Mouse (Mus musculus) forebrain, postnatal 0 days (tissue): ENCODE data around the gene Adamts1. TPM values are rescaled to one million over a fixed set of nuclear protein-coding genes. Genes with fewer than 3 reads are reported as not detected.

Experiments used
- ATAC-seq: fragments of 200-750 bp; cut with Nextera tagmentation; 2 replicates; pipeline ENCODE4 v1.8.0; 2017; ENCODE audit warnings: mild to moderate bottlenecking, moderate library complexity
- DNase-seq: peaks from one replicate; pipeline ENCODE4 v3.0.0-alpha.2; 2015
- H3K27ac ChIP-seq: fragments of 300-500 bp; sonication (generic); 2 replicates; pipeline ENCODE4 v1.5.1; 2014; ENCODE audit warnings: low read depth, mild to moderate bottlenecking, antibody characterized with exemption, low read length, moderate library complexity, mixed read lengths
- H3K27me3 ChIP-seq: fragments of 300-500 bp; sonication (generic); 2 replicates; pipeline ENCODE4 v1.6.1; 2014; ENCODE audit warnings: mild to moderate bottlenecking, low read length, mixed read lengths; ENCODE audit not compliant: insufficient read depth
- H3K36me3 ChIP-seq: fragments of 300-500 bp; sonication (generic); 2 replicates; pipeline ENCODE4 v1.6.1; 2014; ENCODE audit warnings: mild to moderate bottlenecking, moderate library complexity; ENCODE audit not compliant: insufficient read depth
- H3K4me1 ChIP-seq: fragments of 300-500 bp; sonication (generic); 2 replicates; pipeline ENCODE4 v1.6.1; 2014; ENCODE audit warnings: antibody characterized with exemption; ENCODE audit not compliant: insufficient read depth
- H3K4me2 ChIP-seq: fragments of 300-500 bp; sonication (generic); 2 replicates; pipeline ENCODE4 v1.6.1; 2014; ENCODE audit warnings: low read depth, mild to moderate bottlenecking, moderate library complexity
- H3K4me3 ChIP-seq: fragments of 300-500 bp; sonication (generic); 2 replicates; pipeline ENCODE4 v1.5.1; 2014; ENCODE audit warnings: low read depth, low read length, mixed read lengths
- H3K9ac ChIP-seq: fragments of 300-500 bp; sonication (generic); 2 replicates; pipeline ENCODE4 v1.6.1; 2014; ENCODE audit warnings: mild to moderate bottlenecking
- H3K9me3 ChIP-seq: fragments of 300-500 bp; sonication (generic); 2 replicates; pipeline ENCODE4 v1.6.1; 2016; ENCODE audit warnings: low read length
- CTCF ChIP-seq: sonication (generic); IDR thresholded peaks from 2 replicates; pipeline ENCODE4 v1.5.1; 2016; ENCODE audit warnings: antibody characterized with exemption, control low read depth, low read depth
- WGBS: fragments of 180-500 bp; shearing (Covaris S2); extraction: QIAGEN DNeasy Blood & Tissue Kit; methylation state at CpG from one replicate; pipeline ENCODE4 v1.1.7; 2014; 5-methylcytosine and 5-hydroxymethylcytosine counted together
- polyA plus RNA-seq: library from polyadenylated mRNA; unstranded; fragments of >200 nt; fragmentation: Nextera tagmentation; extraction: Ambion mirVana; gene quantifications from 2 replicates; pipeline ENCODE4 v1.2.1, GENCODE M21; 2015
- total RNA-seq: library from RNA; depleted of rRNA; stranded (reverse); fragments of >200 nt; gene quantifications from 2 replicates; pipeline ENCODE4 v1.2.3, GENCODE M21; 2014; rRNA removed

The Adamts1 gene
- total and polyA plus RNA-seq, 2 experiments from 2014 or later: 5.1 to 12.5 TPM

- WGBS: 30% methylated on average over 16 of the region's 16 CpGs
- Histone ChIP-seq H3K9ac (no peak overlapping the region), H3K4me1 (no peaks in the 10 kb centered on the region), H3K36me3 (no peaks in the 10 kb centered on the region), H3K9me3 (no peaks in the 10 kb centered on the region), H3K27ac (no peak overlapping the region), H3K27me3 (no peaks in the 10 kb centered on the region), H3K4me2 (peak overlapping the region; percentile 30; the same call in 1 of the 2 replicates), H3K4me3 (no peak overlapping the region)
- DNase-seq (peak; percentile 72), ATAC-seq (peak; percentile 83)
- no peak for TF ChIP-seq CTCF
These were observed 55.1 kb downstream of the Adamts1 start for GRCm38 (mm10) chr16:85747589-85748360.

DNA sequence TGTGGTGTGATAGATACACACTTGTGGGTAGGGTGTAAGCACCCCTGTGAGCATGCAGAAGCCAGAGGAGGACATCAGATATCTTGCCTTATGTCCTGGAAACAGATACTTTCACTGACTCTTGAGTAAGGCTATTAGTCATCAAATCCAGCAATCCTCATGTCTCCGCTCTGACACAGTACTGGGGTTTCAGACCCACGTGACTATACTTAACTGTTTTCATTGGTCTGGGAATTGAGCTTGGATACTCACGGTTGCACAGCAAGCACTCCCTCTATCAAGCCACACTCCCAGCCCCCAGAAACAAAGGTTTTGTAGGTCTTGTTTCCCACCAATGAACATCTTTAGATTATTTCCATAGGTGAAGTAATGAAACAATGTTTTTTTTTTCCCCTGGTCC, 56.5 kb downstream of the Adamts1 start:
- Histone ChIP-seq H3K36me3 (no peaks in the 10 kb centered on the region), H3K9ac (no peak overlapping the region), H3K9me3 (no peaks in the 10 kb centered on the region), H3K4me1 (no peaks in the 10 kb centered on the region), H3K27me3 (no peaks in the 10 kb centered on the region), H3K27ac (no peak overlapping the region), H3K4me2 (no peak overlapping the region), H3K4me3 (no peak overlapping the region)
- no peak for TF ChIP-seq CTCF
- 82% methylated on average over 3 of the region's 3 CpGs for WGBS
- DNase-seq: no peak
- no peak for ATAC-seq

Other genes with a start within 250 kb of the Adamts1 start
- 0.85 and 2.1 TPM in 2 replicates for gene Cyyr1, start 249.7 kb downstream of the Adamts1 start, total RNA-seq
- gene Cyyr1, start 249.7 kb downstream of the Adamts1 start, polyA plus RNA-seq: 0.75 and 1.3 TPM in 2 replicates
- gene Adamts5, start 98.7 kb upstream of the Adamts1 start, total RNA-seq: 2.1 and 2.6 TPM in 2 replicates
- gene Adamts5, start 98.7 kb upstream of the Adamts1 start, polyA plus RNA-seq: 1.1 and 1.8 TPM in 2 replicates